Mouse (Mus musculus): Measurements from ENCODE around the gene Neil1. TPM values are rescaled to one million over a fixed set of nuclear protein-coding genes. Genes with fewer than 3 reads are reported as not detected.

Gene Neil1
- total RNA-seq, 2 experiments from 2014 or later = 2.1 TPM; not detected in 1

GRCm38 (mm10) chr9:57141417-57142353 is 6.4 kb downstream of the Neil1 start:
- no peak for ATAC-seq (replicated peaks; ENCODE audit: low FRiP score, poor library complexity, severe bottlenecking)

GRCm38 (mm10) chr9:57139571-57139970 is 8.5 kb downstream of the Neil1 start:
- no peak for ATAC-seq (replicated peaks; ENCODE audit: low FRiP score, poor library complexity, severe bottlenecking)

GRCm38 (mm10) chr9:57139110-57139509 is 9.0 kb downstream of the Neil1 start:
- ATAC-seq (replicated peaks; ENCODE audit: low FRiP score, poor library complexity, severe bottlenecking) = no peak

- ATAC-seq (replicated peaks; ENCODE audit: low FRiP score, poor library complexity, severe bottlenecking) = no peak
Observed at GRCm38 (mm10) chr9:57138507-57138906, 9.6 kb downstream of the Neil1 start.

- no peak for ATAC-seq (replicated peaks; ENCODE audit: low FRiP score, poor library complexity, severe bottlenecking)
Observed at GRCm38 (mm10) chr9:57137777-57138176, 10.3 kb downstream of the Neil1 start.

GRCm38 (mm10) chr9:57137246-57137645 is 10.9 kb downstream of the Neil1 start:
- no peak for ATAC-seq (replicated peaks; ENCODE audit: low FRiP score, poor library complexity, severe bottlenecking)

GRCm38 (mm10) chr9:57130577-57131433 is 17.3 kb downstream of the Neil1 start, which contains the start of gene Man2c1:
TSS of gene Man2c1 (plus strand) at chr9:57130690.
- peak; percentile 87 for ATAC-seq (replicated peaks; ENCODE audit: low FRiP score, poor library complexity, severe bottlenecking)

GRCm38 (mm10) chr9:57129641-57130040 is 18.5 kb downstream of the Neil1 start:
- ATAC-seq (replicated peaks; ENCODE audit: low FRiP score, poor library complexity, severe bottlenecking) = no peak

- no peak for ATAC-seq (replicated peaks; ENCODE audit: low FRiP score, poor library complexity, severe bottlenecking)
Observed at GRCm38 (mm10) chr9:57117261-57117755, 30.8 kb downstream of the Neil1 start.

Other genes with a start within 250 kb of the Neil1 start
- 0.36 and 2.9 TPM in 2 replicates for gene Snx33, start 219.9 kb downstream of the Neil1 start, total RNA-seq (2015; ENCODE audit: low replicate concordance)
- 0.61 and 0.90 TPM in 2 replicates for gene Snx33, start 219.9 kb downstream of the Neil1 start, total RNA-seq (2017; ENCODE audit: low replicate concordance)
- 38.2 and 46.5 TPM in 2 replicates for gene Imp3, start 210.8 kb downstream of the Neil1 start, total RNA-seq (2015; ENCODE audit: low replicate concordance)
- 22.8 and 23.5 TPM in 2 replicates for gene Imp3, start 210.8 kb downstream of the Neil1 start, total RNA-seq (2017; ENCODE audit: low replicate concordance)
- gene Snupn, start 197.4 kb downstream of the Neil1 start, total RNA-seq (2015; ENCODE audit: low replicate concordance) = 1.8 and 8.8 TPM in 2 replicates
- gene Snupn, start 197.4 kb downstream of the Neil1 start, total RNA-seq (2017; ENCODE audit: low replicate concordance) = 2.8 TPM in 1 of 2 replicates, not detected in the other
- gene Ptpn9, start 153.4 kb downstream of the Neil1 start, total RNA-seq (2015; ENCODE audit: low replicate concordance) = 1.4 and 3.8 TPM in 2 replicates
- 0.45 and 1.5 TPM in 2 replicates for gene Ptpn9, start 153.4 kb downstream of the Neil1 start, total RNA-seq (2017; ENCODE audit: low replicate concordance)
- 71.7 and 122 TPM in 2 replicates for gene Sin3a, start 76.3 kb downstream of the Neil1 start, total RNA-seq (2015; ENCODE audit: low replicate concordance)
- gene Sin3a, start 76.3 kb downstream of the Neil1 start, total RNA-seq (2017; ENCODE audit: low replicate concordance) = 59.9 and 75.3 TPM in 2 replicates
- gene Man2c1, start 17.6 kb downstream of the Neil1 start, total RNA-seq (2015; ENCODE audit: low replicate concordance) = 22.3 and 32.3 TPM in 2 replicates
- 18.6 and 29.7 TPM in 2 replicates for gene Man2c1, start 17.6 kb downstream of the Neil1 start, total RNA-seq (2017; ENCODE audit: low replicate concordance)
- 25.2 and 46.9 TPM in 2 replicates for gene Commd4, start 10.0 kb upstream of the Neil1 start, total RNA-seq (2015; ENCODE audit: low replicate concordance)
- gene Commd4, start 10.0 kb upstream of the Neil1 start, total RNA-seq (2017; ENCODE audit: low replicate concordance) = 22.1 and 24.4 TPM in 2 replicates
- gene Trcg1, start 88.3 kb upstream of the Neil1 start, total RNA-seq (2015; ENCODE audit: low replicate concordance) = not detected in 2 replicates
- gene Trcg1, start 88.3 kb upstream of the Neil1 start, total RNA-seq (2017; ENCODE audit: low replicate concordance) = not detected in 2 replicates
- gene 1700017B05Rik, start 114.3 kb upstream of the Neil1 start, total RNA-seq (2015; ENCODE audit: low replicate concordance) = 46.5 and 50.8 TPM in 2 replicates
- gene 1700017B05Rik, start 114.3 kb upstream of the Neil1 start, total RNA-seq (2017; ENCODE audit: low replicate concordance) = 44.3 and 45.0 TPM in 2 replicates